Mouse (Mus musculus) testis, adult 2 months (tissue): ENCODE results near the gene Rbfox3.

Experiments used
- CTCF ChIP-seq: fragments of 200-500 bp; IDR thresholded peaks from 2 replicates; pipeline ENCODE4 v1.5.1; 2012; ENCODE audit warnings: low read depth, mild to moderate bottlenecking, inconsistent platforms, low read length, moderate library complexity; ENCODE audit not compliant: control insufficient read depth, insufficient read depth, insufficient replicate concordance
- POLR2A ChIP-seq: fragments of 200-500 bp; IDR thresholded peaks from 2 replicates; pipeline ENCODE4 v1.6.1; 2012; ENCODE audit warnings: low read depth, mild to moderate bottlenecking, inconsistent platforms, low read length, moderate library complexity; ENCODE audit not compliant: control insufficient read depth

- TF ChIP-seq POLR2A (no peak), CTCF (no peak)
Measured at GRCm38 (mm10) chr11:118760296-118760988, 151.0 kb downstream of the Rbfox3 start.
